Mouse (Mus musculus) MEL (cell line): ENCODE data around the gene Lin54.

Experiments used
- RCOR1 ChIP-seq: IDR thresholded peaks from 2 replicates; pipeline ENCODE4 v1.6.1; 2012; ENCODE audit warnings: low read depth, mild to moderate bottlenecking, inconsistent platforms, low read length, improper control_type of control experiment
- USF1 ChIP-seq: IDR thresholded peaks from 2 replicates; pipeline ENCODE4 v1.6.1; 2014; ENCODE audit warnings: low read depth, mild to moderate bottlenecking, inconsistent platforms, low read length, improper control_type of control experiment, moderate library complexity

- TF ChIP-seq RCOR1 (no peak), USF1 (no peak)
Measured at GRCm38 (mm10) chr5:100477604-100478003, 22.8 kb downstream of the Lin54 start.
